Mouse (Mus musculus): ENCODE measurements around the gene Nexn.
A peak's percentile ranks its signal among the peaks of the same experiment; 100 is the strongest.
"Not testable (repeated sequence)": the region's sequence is repeated elsewhere in the genome, so short reads cannot be mapped to it uniquely, and the experiment has no call there.

Gene Nexn

DNA sequence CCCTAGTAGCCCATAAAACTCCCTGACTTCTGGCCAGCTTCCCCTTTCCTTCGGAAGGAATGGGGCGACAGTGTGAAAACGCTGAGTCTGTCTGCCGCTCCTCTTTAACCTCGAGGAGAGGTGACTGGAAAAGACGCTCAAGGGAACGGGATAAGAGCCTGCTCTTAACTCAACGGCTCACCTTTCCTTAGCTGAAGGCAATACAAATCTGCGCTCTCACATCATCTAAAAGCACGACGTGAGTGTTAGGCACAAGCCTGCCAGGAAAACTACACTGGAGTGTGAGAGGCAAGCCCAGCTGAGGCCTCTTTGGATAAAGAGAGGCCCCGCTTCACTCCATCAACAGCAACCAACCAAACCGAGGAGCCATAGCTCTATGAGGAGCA, at the start of gene Nexn:
TSS of gene Nexn (minus strand) at position 315 of the 386 bp plus-strand sequence.
- DNase-seq: peak in 1 of 2 experiments; percentile 32

DNA sequence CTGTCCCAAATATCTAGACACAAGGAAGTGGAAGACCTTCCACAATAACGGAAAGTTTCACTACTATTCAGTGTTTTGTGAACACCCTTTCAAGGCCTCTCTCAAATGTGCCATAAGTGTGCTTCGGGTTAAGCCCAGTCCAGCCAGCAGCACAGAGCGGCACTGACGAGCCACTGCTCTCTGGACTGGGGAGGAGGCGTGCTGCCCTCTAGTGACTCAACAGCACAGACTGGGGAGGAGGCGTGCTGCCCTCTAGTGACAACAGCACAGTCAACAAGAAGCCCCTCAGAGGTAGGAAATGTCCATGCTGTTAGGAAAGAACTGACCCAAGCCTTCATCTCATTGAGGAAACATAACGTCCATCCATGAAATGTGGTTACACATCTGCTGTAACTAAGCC, 49.5 kb upstream of the Nexn start:
- DNase-seq: peak; percentile 89 to 92

DNA sequence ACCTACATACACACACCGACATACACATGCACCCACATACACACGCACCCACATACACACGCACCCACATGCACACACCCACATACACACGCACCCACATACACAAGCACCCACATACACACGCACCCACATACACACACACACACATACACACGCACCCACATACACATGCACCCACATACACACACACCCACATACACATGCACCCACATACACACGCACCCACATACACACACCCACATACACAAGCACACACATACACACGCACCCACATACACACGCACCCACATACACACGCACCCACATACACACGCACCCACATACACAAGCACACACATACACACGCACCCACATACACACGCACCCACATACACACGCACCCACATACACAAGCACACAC, 48.5 kb upstream of the Nexn start:
- DNase-seq: not testable (repeated sequence)

DNA sequence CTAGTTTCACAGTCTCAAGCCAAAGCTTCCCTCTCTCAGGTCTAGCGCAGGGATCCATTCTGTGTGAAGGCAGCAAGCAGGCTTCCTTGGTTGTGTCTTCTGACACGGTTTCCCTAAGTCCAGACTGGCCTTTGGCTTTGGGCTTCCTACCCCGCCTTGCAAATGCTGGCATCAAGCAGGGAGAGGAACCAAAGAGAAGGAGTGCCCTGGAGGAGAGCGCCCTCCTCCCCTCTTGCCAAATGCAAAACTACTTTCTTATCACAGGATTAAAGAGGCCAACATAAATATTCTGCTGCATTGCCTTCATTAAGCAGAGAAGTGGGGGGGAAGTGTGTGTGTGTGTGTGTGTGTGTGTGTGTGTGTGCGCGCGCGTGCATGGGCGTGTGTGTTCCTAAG, 43.1 kb upstream of the Nexn start:
- no peak for DNase-seq

DNA sequence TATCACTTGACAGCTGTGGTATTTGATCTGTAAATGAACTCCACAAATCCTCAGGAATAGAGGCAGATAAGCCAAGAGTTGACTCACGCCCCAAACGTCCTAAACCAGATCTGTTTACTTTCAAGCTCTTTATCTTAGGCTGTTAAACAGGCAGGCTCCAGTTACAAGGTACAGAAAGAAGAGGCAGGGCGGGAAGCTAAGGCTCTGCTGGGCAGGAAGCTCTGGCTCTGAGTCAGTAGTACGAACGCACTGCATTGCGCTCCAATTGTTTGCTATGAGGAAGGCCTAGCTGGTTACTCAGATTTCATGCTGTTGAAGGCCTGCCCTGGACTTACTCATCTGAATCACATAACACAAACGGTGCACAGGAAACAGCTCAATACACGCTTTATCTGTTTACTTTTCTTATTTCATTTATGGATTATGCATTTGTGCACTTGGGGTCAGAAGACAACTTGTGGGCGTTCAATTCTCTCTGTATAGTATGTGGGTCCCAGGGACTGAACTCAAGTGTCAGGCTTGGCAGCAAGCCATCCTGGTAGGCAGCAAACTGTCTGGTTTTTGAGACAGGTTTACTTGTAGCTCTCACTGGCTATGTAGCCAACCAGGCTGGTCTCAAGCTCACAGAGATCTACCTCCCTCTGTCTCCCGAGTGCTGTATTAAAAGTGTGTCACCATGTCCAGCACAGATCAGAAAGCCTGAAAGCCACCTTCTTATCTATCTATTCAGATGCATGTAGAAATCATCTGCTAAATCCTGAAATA, 42.5 kb upstream of the Nexn start:
- DNase-seq: peak; percentile 21 to 39

DNA sequence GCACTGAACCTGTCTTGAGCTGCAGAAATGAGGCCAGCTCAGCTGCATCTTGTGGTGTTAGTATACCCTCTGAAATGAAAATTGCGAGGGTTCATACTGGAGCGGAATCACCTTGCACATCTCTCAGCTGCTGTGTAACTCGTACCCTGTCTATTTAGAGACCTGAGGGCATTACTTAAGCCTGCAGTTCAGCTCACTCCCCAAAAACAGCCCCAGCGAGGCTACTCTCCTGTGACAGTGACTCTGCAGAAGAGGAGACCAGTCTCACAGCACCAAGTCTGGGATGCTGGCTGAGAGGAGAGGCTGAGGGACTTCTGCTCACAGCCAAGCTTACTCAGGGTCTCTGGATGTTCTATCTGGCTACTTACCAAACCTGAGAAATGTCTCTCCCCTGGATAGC, 39.8 kb upstream of the Nexn start:
- DNase-seq: no peak

DNA sequence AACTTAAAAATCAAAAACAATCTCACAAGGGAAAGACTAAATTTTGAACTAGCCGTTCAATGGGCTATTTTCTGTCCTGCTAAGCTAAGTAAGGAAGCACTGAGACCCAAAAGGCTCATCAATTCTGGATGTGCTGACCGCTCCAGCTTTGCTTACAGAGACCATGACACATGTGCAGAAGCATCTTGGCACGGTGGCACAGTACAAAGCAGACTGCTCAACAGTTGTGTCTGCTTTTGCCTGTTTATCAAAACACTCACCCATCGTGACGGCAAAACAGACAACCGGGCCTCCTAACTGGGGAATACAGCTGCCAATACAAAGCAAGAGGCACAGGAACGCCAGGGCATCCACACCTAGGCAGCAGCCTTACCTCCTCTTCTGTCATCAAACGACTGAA, 38.9 kb upstream of the Nexn start:
- no peak for DNase-seq

DNA sequence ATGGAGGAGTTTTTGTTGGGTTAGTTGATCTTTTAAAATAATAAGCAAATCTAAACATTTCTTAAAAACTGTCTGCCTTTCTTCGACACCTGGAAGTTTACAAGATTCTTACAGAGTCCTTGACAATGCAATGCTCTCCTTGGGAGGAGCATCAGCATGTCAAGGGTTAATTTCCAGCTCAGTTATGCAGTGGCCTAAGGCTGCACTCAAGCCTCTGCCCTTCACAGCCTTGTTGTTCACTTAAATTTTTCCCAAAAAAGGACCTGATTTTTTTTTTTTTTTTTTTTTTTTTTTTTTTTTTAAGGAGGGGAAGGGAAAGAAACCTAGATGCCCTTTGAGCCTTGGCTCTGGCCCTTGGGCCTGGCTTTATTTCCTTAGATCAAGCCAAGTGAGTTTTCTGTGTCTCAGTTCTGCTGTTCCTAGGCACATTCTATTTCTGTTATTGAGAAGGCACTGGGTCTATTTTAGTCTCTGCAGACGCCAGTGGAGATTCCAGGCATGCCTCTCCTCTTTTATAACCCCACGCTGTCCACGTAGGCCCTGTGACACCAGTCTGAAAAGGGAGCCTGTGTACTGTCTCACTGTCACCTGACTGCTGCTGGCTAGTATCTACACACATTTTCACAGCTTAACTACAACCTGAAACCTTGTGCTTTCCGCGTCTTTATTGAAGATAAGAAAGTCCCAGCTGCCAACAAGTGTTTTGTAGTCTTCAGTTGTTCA, 38.1 kb upstream of the Nexn start:
- no peak for DNase-seq

DNA sequence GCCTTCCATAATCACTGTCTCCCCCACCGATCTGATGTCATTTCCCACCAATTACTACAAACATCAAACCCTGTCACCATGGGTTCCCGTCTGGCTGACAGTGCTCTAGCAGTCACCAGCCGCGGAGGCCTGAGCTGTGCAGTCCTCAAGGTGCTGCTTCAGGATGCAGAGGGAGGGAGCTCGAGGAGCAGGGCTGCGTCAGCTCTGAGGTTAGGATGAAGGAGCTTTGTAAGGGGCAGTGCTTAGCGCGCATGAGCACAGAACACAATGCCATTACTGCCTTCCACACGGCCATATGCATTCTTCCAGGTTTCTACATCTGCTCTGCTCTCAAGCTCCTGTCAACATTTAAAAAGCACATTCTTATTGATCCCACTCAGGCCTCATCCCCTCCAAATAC, 36.8 kb upstream of the Nexn start:
- DNase-seq: no peak

DNA sequence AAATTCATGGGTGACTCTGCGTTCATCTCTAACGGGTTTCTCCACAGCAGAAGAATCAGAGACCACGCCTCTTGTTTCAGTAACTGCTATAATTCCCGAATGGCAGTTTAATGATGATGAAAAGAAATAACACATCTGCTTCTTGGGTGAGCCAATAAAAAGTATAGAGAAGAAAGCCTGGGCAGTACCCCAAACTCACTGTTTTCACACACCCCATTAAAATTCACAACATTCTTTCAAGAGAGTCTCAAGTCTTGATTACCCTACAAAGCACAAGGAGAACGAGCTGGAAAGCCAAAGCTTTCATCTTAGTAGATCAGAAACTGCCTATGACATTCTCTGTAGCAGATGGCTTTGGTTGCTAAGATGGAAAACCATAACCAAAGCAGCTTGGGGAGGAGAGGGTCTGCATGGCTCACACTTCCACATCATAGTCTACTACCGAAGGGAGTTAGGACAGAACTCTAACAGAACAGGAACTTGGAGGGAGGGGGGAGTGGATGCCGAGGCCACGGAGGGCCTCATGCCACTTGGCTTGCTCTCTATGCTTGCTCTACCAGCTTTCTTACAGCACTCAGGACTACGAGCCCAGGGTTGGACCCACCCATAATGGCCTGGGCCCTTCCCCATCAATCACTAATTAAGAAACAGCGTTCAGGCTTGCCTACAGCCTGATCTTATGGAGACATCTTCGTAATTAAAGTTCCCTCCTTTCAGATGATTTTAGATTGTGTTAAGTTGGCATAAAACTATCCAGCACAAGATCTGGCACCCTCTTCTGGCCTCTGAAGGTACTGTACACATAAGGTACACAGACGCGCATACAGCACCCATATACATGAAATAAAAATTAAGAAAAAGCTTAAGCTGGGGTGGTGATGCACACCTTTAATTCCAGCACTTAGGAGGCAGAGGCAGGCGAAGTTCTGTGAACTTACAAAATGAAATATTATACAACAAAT, 34.5 kb upstream of the Nexn start:
- peak in 1 of 2 experiments; percentile 30 for DNase-seq

DNA sequence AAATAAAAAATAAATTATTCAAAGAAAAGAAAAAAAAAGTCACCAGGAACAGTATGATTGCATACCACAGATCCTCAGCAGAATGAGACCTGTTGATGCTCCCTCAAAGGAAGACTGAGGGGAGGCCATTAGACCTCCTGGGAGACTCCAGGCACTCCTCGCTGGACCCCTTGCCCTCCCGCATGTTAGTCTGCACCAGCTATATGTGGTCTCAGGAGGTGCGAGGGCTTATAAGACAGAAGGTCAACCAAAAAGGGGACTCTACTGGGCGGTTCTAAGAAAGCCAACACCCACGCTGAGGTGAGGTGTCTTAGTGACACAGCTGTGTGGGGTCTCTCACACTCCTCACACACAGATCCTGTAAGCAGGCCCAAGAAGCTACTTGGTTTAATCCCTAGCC, 29.7 kb upstream of the Nexn start:
- no peak for DNase-seq

DNA sequence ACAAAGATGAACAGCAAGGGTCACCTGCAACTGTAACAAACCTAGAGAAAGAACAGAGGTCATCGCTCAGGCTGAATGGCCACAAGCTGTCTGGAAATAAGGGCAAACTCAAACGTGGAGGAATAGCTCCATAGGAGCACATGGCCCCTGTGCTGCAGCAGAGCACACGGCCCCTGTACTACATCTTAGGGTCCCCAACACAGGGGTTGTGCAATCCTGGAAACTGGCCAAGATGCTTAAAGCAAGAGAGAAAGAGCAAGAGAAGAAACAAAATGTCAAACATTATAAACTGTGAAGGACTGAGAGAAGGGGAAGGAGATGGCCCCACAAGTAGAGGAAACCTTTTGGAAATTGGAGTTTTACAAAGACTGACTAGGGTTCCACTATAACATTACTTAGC, 28.2 kb upstream of the Nexn start:
- no peak for DNase-seq

DNA sequence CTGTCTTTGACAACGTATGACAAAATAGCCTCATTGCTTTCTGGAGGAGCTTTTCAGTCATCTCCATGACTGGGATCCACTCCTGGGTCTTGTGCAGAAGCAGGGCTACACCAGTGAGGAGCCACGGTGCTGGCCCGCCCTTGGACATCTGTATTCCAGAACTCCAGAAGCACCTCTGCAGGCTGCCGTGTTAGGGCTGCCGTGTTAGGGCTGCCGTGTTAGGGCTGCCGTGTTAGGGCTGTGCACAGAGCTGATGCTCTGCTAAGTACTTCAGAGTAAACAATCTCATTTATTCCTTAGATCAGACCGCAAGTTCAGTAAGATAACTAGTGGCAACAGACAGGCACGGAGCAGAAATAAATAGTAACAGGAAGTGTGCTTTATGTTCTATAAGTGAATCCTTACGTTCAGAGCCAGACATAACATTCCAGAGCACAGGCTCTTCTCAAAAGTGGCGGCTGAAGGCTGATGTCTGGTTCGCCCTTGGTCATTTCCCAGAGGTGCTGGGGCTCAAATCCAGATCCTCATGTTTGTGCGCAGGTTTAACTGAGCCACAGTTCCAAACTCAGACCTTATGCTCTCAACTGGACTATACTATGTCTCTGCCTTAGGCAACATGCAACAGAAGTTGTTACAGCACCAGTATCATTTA, 27.5 kb upstream of the Nexn start:
- DNase-seq: no peak

DNA sequence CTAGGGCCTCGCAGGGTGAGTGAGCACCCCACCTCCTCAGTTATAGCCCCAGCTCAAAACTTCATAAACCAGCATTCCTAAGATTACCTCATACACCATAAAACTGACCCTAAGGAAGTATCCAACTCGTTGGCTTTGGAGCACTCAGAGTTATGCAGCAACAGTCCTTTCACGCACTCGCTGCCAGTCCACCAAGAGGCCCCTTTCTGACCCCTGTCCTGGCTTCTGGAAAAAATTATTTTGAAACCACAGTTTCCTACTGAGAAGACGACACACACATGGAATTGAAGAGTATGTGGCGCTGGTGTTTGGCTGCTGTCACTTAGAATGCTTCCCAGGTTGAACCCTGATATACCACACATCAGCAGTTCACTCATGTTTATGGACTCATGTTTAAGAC, 25.7 kb upstream of the Nexn start:
- DNase-seq: no peak

DNA sequence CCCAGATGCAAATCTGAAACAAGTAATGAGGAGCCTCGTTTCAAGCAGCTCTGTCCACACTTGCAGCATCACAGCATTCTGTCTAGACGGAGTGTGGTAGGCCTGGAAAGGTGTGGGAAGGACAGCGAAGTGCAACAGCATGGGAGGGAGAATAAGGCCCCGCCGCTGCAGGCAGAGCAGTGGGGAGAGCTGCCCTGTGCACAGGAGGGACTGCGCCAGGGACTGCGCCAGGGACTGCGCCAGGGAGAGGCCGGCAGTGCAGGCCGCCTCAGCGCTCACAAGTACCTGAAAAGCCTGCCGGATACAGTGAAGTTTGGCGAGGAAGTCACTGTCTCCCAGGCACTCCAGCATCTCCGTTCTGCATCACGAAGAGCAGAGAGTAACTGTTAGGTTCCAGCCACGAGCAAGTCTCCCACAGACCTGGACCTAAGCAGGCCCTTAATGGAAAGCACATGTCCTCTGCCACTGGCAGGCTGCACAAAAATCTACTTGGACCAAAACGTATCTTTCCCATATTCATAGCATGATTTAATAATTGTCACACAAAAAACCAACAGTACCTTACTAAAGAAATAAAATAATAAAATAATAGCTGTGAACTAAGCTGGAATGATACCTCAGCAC, 24.1 kb upstream of the Nexn start:
- DNase-seq: no peak

DNA sequence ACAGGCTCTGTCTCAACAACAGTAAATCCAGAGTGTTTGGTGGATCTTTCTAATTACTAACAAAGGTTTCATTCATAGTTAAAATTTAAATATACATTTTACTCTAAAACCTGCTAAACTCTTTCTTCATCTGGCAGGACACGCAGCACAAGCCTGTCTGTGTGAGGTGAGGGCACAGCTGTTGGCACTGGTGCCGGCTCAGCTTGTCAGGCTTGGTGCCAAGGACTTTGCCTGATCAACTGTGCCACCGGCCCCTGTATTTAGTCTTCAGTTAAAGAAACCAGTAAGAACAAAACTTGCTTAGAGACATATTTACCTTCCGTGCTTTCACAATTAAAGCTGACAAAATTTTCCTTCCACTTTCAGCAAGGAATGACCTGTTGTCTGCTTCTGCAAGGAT, 22.6 kb upstream of the Nexn start:
- no peak for DNase-seq

DNA sequence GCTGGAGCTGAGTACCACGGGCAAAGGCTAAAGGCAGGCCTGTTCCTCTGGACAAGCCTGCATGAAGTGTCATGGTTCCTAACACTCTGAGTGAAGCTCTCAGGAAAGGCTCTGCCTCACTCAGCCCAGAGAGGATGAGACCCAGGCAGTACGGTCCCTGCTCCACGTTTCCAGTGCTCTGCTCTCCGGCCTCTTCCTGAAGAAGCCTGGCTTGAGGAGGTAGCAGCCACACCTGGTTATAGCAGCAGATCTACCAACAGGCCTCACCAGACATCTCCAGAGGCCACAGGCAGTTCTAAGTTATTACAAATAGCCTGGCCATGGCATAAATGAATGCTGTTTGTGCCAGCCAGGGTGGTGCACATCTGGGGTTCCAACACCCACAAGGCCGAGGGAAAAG, 22.1 kb upstream of the Nexn start:
- DNase-seq: no peak

DNA sequence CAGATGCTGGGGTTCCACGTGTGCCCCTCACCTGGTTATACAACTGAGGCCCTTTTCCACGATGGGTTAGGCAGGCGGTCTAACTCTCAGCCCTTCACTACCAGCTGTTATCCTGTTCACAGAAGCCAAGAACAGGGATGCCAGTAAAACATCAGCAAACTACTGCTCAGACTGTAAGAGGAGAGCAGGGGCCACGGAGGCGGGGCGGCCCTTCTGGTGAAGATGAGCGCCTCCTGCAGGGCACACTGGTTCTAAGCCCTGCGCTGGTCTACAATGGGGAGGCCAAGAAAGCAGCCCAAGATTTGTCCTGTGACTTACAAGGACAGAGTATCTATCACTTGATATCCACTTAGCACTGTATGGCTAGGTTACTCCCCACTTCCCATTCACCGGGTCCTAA, 21.7 kb upstream of the Nexn start:
- DNase-seq: no peak

DNA sequence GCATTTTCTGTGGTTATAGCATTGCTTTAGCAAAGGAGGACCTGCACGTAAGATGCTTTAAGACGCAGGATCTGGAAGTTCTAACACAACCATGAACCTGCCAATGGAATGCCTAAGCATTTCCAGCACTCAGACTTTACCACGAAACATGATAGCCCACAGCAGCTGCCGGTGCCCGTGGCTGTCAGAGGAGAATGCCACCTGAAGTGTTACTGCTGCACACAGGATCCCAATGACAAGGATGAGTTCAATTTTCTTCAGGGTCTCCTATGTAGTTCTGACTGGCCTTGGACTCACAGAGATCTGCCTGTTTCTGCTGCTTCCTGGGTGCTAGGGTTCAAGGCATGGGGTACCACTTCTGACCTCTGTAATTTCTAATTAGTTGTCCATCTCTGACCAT, 18.6 kb upstream of the Nexn start:
- no peak for DNase-seq

DNA sequence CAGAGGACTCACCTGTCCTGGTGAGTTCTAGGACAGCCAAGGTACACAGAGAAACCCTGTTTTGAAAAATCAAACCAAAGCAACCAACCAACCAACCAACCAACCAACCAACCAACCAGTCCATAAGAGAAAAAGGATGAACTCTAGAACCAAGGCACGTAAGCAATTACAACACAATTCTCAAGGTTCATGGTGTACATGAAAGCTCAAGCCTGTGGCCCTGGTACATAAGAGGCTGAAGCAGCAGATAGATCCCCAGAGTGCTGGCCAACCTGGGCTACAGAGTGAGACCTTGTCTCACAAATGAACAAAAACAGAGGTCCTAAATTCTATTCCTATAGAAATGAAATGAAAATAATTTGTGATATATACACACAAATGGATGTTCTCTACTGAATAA, 18.2 kb upstream of the Nexn start:
- DNase-seq: no peak

DNA sequence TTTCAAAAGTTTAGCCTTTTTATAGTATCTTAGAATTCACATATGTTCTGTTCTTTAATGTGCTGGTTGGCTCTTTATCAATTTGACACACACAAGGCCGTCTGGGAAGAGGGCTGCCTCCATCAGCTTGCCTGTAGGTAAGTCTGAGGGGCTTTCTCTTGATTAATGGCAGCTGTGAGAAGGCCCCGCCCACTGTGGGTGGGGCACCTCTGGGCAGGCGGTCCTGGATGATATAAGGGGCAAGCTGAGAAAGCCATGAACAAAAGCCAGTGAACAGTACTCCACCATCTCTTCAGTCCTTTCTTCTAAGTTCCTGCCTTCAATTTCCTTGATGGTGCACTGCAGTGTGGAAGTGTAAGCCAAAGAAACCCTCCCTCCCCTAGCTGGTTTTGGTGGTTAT, 16.0 kb upstream of the Nexn start:
- no peak for DNase-seq

DNA sequence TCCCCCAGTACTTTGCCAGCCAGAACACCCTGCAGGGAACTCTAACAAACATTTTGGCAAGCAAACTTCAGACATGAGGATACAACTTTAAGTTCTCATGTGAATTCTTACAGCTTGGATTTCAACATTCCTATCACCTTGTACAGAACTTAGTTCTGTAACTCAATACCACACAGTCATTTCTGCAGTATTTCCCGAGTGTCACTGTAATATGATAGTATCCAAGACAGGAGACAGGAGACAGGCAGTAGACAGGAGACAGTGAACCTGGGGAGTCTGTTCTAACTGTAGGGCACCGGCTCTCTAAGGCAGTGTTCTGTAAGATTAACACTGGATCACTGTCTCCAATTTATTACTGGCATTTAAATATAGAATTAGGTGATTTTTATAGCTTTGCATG, 12.3 kb upstream of the Nexn start:
- no peak for DNase-seq

DNA sequence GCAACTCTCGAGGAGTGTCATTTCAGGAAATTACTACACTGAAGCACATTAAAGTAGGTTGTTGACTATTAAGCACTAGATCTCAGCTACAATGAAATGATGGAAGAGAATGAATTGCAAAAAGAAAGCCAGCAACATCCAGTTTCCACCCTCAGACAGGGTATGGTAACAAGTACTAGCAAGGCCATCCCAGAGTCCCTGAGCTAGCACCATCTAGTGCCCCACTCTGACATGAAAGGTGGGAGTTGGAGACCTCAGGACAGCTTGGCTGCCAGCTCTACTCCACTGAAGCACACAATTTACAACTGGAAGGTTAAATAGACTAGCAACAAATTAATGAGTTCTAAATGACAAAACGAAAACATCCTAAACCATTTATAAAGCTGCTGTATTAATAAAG, 11.8 kb upstream of the Nexn start:
- no peak for DNase-seq

Data from kidney, postnatal 4 days (tissue).